Mouse (Mus musculus): ENCODE measurements around the gene Efna3. TPM values are rescaled to one million over a fixed set of nuclear protein-coding genes. Genes with fewer than 3 reads are reported as not detected.

Gene Efna3
- total and polyA plus RNA-seq, 2 experiments from 2014 or later = 0.44 TPM; not detected in 1

GRCm38 (mm10) chr3:89337721-89338578 lies 15.2 kb upstream of the Efna3 start, which contains the start of gene Efna4:
Gene Efna4 (minus strand): TSS chr3:89338028.
- peak within 1 kb of the TSS; percentile 65 for H3K27ac ChIP-seq (ENCODE audit: low read depth)
- peak; percentile 74 for ATAC-seq (ENCODE audit: insufficient read depth, low read depth)
- H3K4me3 ChIP-seq (ENCODE audit: low read depth, low read length) = peak within 1 kb of the TSS; percentile 84
- no peaks in the 10 kb centered on the region for H3K9me3 ChIP-seq (replicated peaks; ENCODE audit: control insufficient read depth, low read length)
- peaks cover 7% of the 10 kb centered on the region for H3K27me3 ChIP-seq (ENCODE audit: control insufficient read depth, insufficient read depth, low read length)
- no peak for TF ChIP-seq EP300 (IDR thresholded peaks at IDR 0.05; ENCODE audit: low read depth)
- TF ChIP-seq CTCF (IDR thresholded peaks at IDR 0.05; ENCODE audit: low read depth) = no peak
- peaks cover 15% of the 10 kb centered on the region; the same call in 1 of the 2 replicates for H3K36me3 ChIP-seq (replicated peaks; ENCODE audit: control insufficient read depth, insufficient read depth, low read length)
- peak within 1 kb of the TSS; percentile 95 for H3K4me2 ChIP-seq (ENCODE audit: low read depth, low read length)
- peak within 1 kb of the TSS; percentile 83 for H3K9ac ChIP-seq (replicated peaks; ENCODE audit: low read depth, low read length)
- WGBS = 1% methylated on average over 38 of the region's 44 CpGs
- DNase-seq (ENCODE audit: low spot score) = peak; percentile 70
- peaks cover 5% of the 10 kb centered on the region for H3K4me1 ChIP-seq (ENCODE audit: control insufficient read depth, insufficient read depth)

DNA sequence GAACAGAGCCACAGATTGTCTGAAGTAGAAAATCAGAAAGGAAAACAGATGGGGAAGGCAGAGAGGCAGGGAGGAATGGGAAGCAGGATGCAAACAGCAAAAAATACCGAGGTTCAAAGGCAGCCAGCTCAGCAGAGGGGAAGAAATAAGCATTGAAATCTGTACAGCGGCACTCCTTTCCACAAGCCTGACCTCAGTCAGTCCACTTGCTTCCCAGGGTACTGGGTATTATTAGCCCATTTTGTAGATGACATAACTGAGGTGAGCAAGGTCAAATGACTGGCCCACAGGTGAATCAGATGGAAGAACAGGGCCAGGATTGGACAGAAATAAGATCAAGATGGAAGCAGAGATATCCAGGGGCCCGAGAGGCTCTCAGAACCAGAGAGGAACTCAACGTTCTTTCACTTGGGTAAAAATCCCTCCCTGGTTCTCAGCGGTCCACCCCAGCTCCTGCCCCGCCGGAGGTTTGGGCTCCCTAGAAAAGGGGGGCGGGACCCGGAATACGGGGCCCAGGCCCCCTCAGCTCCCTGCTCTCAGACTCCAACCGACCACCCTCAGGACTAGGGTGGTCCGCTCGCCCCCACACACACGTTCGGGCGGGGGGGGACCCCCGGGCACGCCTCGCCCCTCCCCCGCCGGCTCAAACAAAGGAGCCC lies 14.4 kb upstream of the Efna3 start:
- Histone ChIP-seq H3K9me3 (replicated peaks; ENCODE audit: control insufficient read depth, low read length) (no peaks in the 10 kb centered on the region), H3K4me2 (ENCODE audit: low read depth, low read length) (peak overlapping the region; percentile 95), H3K4me1 (ENCODE audit: control insufficient read depth, insufficient read depth) (peaks cover 5% of the 10 kb centered on the region), H3K36me3 (replicated peaks; ENCODE audit: control insufficient read depth, insufficient read depth, low read length) (peaks cover 10% of the 10 kb centered on the region; the same call in 1 of the 2 replicates), H3K27me3 (ENCODE audit: control insufficient read depth, insufficient read depth, low read length) (peaks cover 7% of the 10 kb centered on the region), H3K27ac (ENCODE audit: low read depth) (peak overlapping the region; percentile 65), H3K4me3 (ENCODE audit: low read depth, low read length) (peak overlapping the region; percentile 84), H3K9ac (replicated peaks; ENCODE audit: low read depth, low read length) (peak overlapping the region; percentile 83)
- DNase-seq (ENCODE audit: low spot score) (no peak), ATAC-seq (ENCODE audit: insufficient read depth, low read depth) (no peak)
- 3% methylated on average over 20 of the region's 21 CpGs for WGBS
- TF ChIP-seq CTCF (IDR thresholded peaks at IDR 0.05; ENCODE audit: low read depth) (no peak), EP300 (IDR thresholded peaks at IDR 0.05; ENCODE audit: low read depth) (no peak)

DNA sequence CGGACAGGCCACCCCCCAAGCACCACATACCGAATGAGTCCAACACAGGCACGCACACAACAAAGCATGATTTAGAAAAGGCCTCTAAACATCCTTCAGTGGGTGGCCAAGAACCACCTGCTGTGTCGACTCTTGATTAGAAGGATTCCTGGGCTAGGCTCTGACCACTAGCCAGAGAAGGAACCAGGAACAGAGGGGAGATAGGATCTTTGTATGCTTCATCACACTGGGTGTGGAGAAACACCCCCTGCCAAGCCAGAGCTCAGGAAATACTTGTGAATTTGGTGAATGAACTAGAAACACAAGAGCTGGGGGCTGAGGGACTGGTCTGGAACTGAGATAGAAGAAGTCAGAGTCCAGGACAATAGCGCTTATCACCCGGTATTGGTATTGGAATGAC lies 13.8 kb upstream of the Efna3 start:
- H3K9ac ChIP-seq (replicated peaks; ENCODE audit: low read depth, low read length) = no peak overlapping the region; the same call in 1 of the 2 replicates
- ATAC-seq (ENCODE audit: insufficient read depth, low read depth) (no peak), DNase-seq (ENCODE audit: low spot score) (no peak)
- peaks cover 5% of the 10 kb centered on the region for H3K4me1 ChIP-seq (ENCODE audit: control insufficient read depth, insufficient read depth)
- H3K4me2 ChIP-seq (ENCODE audit: low read depth, low read length) = peak overlapping the region; percentile 95
- H3K4me3 ChIP-seq (ENCODE audit: low read depth, low read length) = no peak overlapping the region
- no peaks in the 10 kb centered on the region for H3K9me3 ChIP-seq (replicated peaks; ENCODE audit: control insufficient read depth, low read length)
- no peak for TF ChIP-seq EP300 (IDR thresholded peaks at IDR 0.05; ENCODE audit: low read depth)
- no peak for TF ChIP-seq CTCF (IDR thresholded peaks at IDR 0.05; ENCODE audit: low read depth)
- WGBS = 33% methylated on average over 6 of the region's 6 CpGs
- H3K27me3 ChIP-seq (ENCODE audit: control insufficient read depth, insufficient read depth, low read length) = peaks cover 11% of the 10 kb centered on the region
- H3K27ac ChIP-seq (ENCODE audit: low read depth) = no peak overlapping the region
- peaks cover 10% of the 10 kb centered on the region; the same call in 1 of the 2 replicates for H3K36me3 ChIP-seq (replicated peaks; ENCODE audit: control insufficient read depth, insufficient read depth, low read length)

DNA sequence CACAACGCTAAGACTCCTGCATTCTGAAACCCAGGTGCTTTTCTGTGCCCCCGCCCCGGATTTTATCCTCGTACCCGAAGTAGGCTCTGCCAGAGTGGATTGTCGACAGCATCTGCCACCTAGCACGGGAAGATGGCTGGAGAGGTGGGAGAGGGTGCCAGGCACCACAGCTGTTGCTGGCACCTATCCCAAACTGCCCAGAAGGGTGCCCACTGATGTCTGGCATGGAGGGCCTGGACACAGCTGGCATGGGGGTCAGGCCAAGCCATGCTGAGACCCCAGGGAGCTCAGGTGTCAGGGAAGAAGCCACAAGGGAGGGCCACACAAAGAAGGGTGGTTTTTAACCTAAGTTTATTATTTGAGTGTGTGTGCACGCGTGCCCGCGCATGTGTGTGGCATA lies 10.3 kb upstream of the Efna3 start:
- peaks cover 16% of the 10 kb centered on the region; the same call in 1 of the 2 replicates for H3K27me3 ChIP-seq (ENCODE audit: control insufficient read depth, insufficient read depth, low read length)
- no peak overlapping the region for H3K9ac ChIP-seq (replicated peaks; ENCODE audit: low read depth, low read length)
- H3K9me3 ChIP-seq (replicated peaks; ENCODE audit: control insufficient read depth, low read length) = no peaks in the 10 kb centered on the region
- no peak overlapping the region for H3K4me3 ChIP-seq (ENCODE audit: low read depth, low read length)
- H3K36me3 ChIP-seq (replicated peaks; ENCODE audit: control insufficient read depth, insufficient read depth, low read length) = peaks cover 10% of the 10 kb centered on the region; the same call in 1 of the 2 replicates
- DNase-seq (ENCODE audit: low spot score) (no peak), ATAC-seq (ENCODE audit: insufficient read depth, low read depth) (no peak)
- WGBS = 75% methylated on average over 11 of the region's 11 CpGs
- no peak overlapping the region for H3K27ac ChIP-seq (ENCODE audit: low read depth)
- H3K4me1 ChIP-seq (ENCODE audit: control insufficient read depth, insufficient read depth) = peaks cover 5% of the 10 kb centered on the region
- TF ChIP-seq EP300 (IDR thresholded peaks at IDR 0.05; ENCODE audit: low read depth) = no peak
- no peak for TF ChIP-seq CTCF (IDR thresholded peaks at IDR 0.05; ENCODE audit: low read depth)
- no peak overlapping the region for H3K4me2 ChIP-seq (ENCODE audit: low read depth, low read length)

GRCm38 (mm10) chr3:89332476-89332875 lies 9.7 kb upstream of the Efna3 start:
- no peak overlapping the region for H3K4me2 ChIP-seq (ENCODE audit: low read depth, low read length)
- H3K4me1 ChIP-seq (ENCODE audit: control insufficient read depth, insufficient read depth) = peaks cover 5% of the 10 kb centered on the region; the same call in 1 of the 2 replicates
- no peak overlapping the region for H3K4me3 ChIP-seq (ENCODE audit: low read depth, low read length)
- WGBS = 57% methylated on average over 12 of the region's 12 CpGs
- no peak overlapping the region for H3K9ac ChIP-seq (replicated peaks; ENCODE audit: low read depth, low read length)
- no peaks in the 10 kb centered on the region for H3K9me3 ChIP-seq (replicated peaks; ENCODE audit: control insufficient read depth, low read length)
- TF ChIP-seq CTCF (IDR thresholded peaks at IDR 0.05; ENCODE audit: low read depth) (no peak), EP300 (IDR thresholded peaks at IDR 0.05; ENCODE audit: low read depth) (no peak)
- DNase-seq (ENCODE audit: low spot score) (no peak), ATAC-seq (ENCODE audit: insufficient read depth, low read depth) (no peak)
- H3K27ac ChIP-seq (ENCODE audit: low read depth) = no peak overlapping the region
- peaks cover 10% of the 10 kb centered on the region; the same call in 1 of the 2 replicates for H3K36me3 ChIP-seq (replicated peaks; ENCODE audit: control insufficient read depth, insufficient read depth, low read length)
- H3K27me3 ChIP-seq (ENCODE audit: control insufficient read depth, insufficient read depth, low read length) = peaks cover 16% of the 10 kb centered on the region; the same call in 1 of the 2 replicates

Measured in heart, postnatal 0 days (tissue).